Mouse (Mus musculus): Measurements from ENCODE around the gene Olfr30.
A peak's percentile ranks its signal among the peaks of the same experiment; 100 is the strongest.
"Not testable (repeated sequence)": the region's sequence is repeated elsewhere in the genome, so short reads cannot be mapped to it uniquely, and the experiment has no call there.

Olfr30 gene

GRCm38 (mm10) chr11:58462170-58462569, at the start of gene Olfr30:
Gene Olfr30 (minus strand): TSS chr11:58462270.
- no peak for DNase-seq (ENCODE audit: low read depth, low spot score)

- DNase-seq (ENCODE audit: low read depth, low spot score), result not testable (repeated sequence)
Measured at GRCm38 (mm10) chr11:58509058-58509457, 47.0 kb upstream of the Olfr30 start.

GRCm38 (mm10) chr11:58502472-58502871, 40.4 kb upstream of the Olfr30 start, which contains the start of gene Olfr331:
Gene Olfr331 (minus strand): TSS chr11:58502572.
- not testable (repeated sequence) for DNase-seq (ENCODE audit: low read depth, low spot score)

GRCm38 (mm10) chr11:58499290-58499689, 37.2 kb upstream of the Olfr30 start:
- no peak for DNase-seq (ENCODE audit: low read depth, low spot score)

GRCm38 (mm10) chr11:58498761-58499160, 36.7 kb upstream of the Olfr30 start:
- DNase-seq (ENCODE audit: low read depth, low spot score), result no peak

GRCm38 (mm10) chr11:58492455-58492854, 30.4 kb upstream of the Olfr30 start, which contains the start of gene Olfr332:
Gene Olfr332 (minus strand): TSS chr11:58492555.
- DNase-seq (ENCODE audit: low read depth, low spot score), result no peak

GRCm38 (mm10) chr11:58453592-58453991, 8.5 kb downstream of the Olfr30 start:
- no peak for DNase-seq (ENCODE audit: low read depth, low spot score)

- peak; percentile 46 for DNase-seq (ENCODE audit: low read depth, low spot score)
Measured at GRCm38 (mm10) chr11:58452759-58453158, 9.3 kb downstream of the Olfr30 start, which contains the start of gene Lypd9. Gene Lypd9 (minus strand): TSS chr11:58452923.

- no peak for DNase-seq (ENCODE audit: low read depth, low spot score)
Measured at GRCm38 (mm10) chr11:58437866-58438265, 24.2 kb downstream of the Olfr30 start.

- DNase-seq (ENCODE audit: low read depth, low spot score), result no peak
Measured at GRCm38 (mm10) chr11:58432259-58432658, 29.8 kb downstream of the Olfr30 start, which contains the start of gene Gm12253. Gene Gm12253 (plus strand): TSS chr11:58432559.

GRCm38 (mm10) chr11:58420815-58421214, 41.3 kb downstream of the Olfr30 start, which contains the start of gene 1810065E05Rik:
Gene 1810065E05Rik (plus strand): TSS chr11:58421111.
- DNase-seq (ENCODE audit: low read depth, low spot score), result no peak

- DNase-seq (ENCODE audit: low read depth, low spot score), result no peak
Measured at GRCm38 (mm10) chr11:58418336-58418735, 43.7 kb downstream of the Olfr30 start.

- DNase-seq (ENCODE audit: low read depth, low spot score), result no peak
Measured at GRCm38 (mm10) chr11:58408066-58408465, 54.0 kb downstream of the Olfr30 start.

All from R1 (cell line).